In the genomic region with DNA sequence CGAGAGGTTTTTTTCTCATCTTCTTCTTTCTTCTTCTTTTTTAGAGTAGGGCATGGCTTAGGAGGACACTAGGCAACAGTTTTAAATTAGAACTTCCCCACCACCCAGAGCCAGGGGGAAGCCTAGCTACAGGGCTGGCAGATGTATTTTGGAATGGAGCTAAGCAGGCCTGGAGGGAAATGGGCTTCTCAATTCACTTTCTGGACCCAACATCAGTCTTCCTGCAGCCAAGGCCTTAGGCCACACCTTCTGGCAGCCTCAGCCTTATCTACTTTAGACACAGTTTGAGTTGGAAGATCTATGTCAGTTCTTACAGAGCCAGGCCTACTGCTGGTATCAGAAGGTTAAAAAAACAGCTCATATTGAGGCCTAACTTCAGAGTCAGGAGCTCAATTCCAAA, we compare ENCODE assay signal across 16 mouse cellular contexts. TPM values are rescaled to one million over a fixed set of nuclear protein-coding genes. Genes with fewer than 3 reads are reported as not detected.
DNase-seq lines count a peak whose midpoint lies in the region; ATAC-seq lines count a peak whose summit lies in the region.
"Had no signal": no experiment of that assay in that cellular context is flagged by ENCODE, and none has a peak within 500 bp of the region (broad histone marks: within the 10 kb centered on the region; RNA-seq: fewer than 3 reads in every experiment).

No protein-coding gene starts in this region.

- no peak overlapping the region for H3K27ac ChIP-seq in liver, embryonic 12.5 days
- H3K27ac ChIP-seq in liver, embryonic 13.5 days: no peak overlapping the region
- H3K27ac ChIP-seq: kidney, postnatal 0 days; lung, embryonic 15.5 days had no signal

- WGBS in liver, embryonic 12.5 days (ENCODE audit: insufficient replicate concordance): 58% methylated on average over 1 of the region's 1 CpGs
- WGBS in liver, embryonic 13.5 days (ENCODE audit: insufficient replicate concordance): 39% methylated on average over 1 of the region's 1 CpGs

- H3K9me3 ChIP-seq in liver, embryonic 12.5 days (replicated peaks): no peaks in the 10 kb centered on the region
- no peaks in the 10 kb centered on the region for H3K9me3 ChIP-seq in liver, embryonic 13.5 days (replicated peaks)
- H3K9me3 ChIP-seq: heart, embryonic 12.5 days; lung, embryonic 15.5 days; megakaryocyte, embryonic 14.5 days had no signal

- H3K4me2 ChIP-seq in liver, embryonic 12.5 days: no peak overlapping the region
- H3K4me2 ChIP-seq in liver, embryonic 13.5 days: no peak overlapping the region
- H3K4me2 ChIP-seq: lung, embryonic 15.5 days had no signal

- no peak overlapping the region for H3K9ac ChIP-seq in liver, embryonic 12.5 days
- H3K9ac ChIP-seq in liver, embryonic 13.5 days: no peak overlapping the region
- H3K9ac ChIP-seq: heart, embryonic 12.5 days; lung, embryonic 15.5 days had no signal

- no peak overlapping the region for H3K4me3 ChIP-seq in liver, embryonic 12.5 days
- H3K4me3 ChIP-seq in liver, embryonic 13.5 days (replicated peaks): no peak overlapping the region
- H3K4me3 ChIP-seq: heart, embryonic 12.5 days; lung, embryonic 15.5 days; megakaryocyte, embryonic 14.5 days had no signal

- 0 out of 2 replicates have a peak, but pooled peaks cover 6% of the 10 kb centered on the region for H3K27me3 ChIP-seq in liver, embryonic 12.5 days (replicated peaks)
- H3K27me3 ChIP-seq in liver, embryonic 13.5 days: no peaks in the 10 kb centered on the region
- H3K27me3 ChIP-seq: lung, embryonic 15.5 days; megakaryocyte, embryonic 14.5 days had no signal

- H3K36me3 ChIP-seq in liver, embryonic 12.5 days: no peaks in the 10 kb centered on the region
- no peaks in the 10 kb centered on the region for H3K36me3 ChIP-seq in liver, embryonic 13.5 days
- H3K36me3 ChIP-seq: heart, embryonic 12.5 days; lung, embryonic 15.5 days had no signal

- H3K4me1 ChIP-seq in liver, embryonic 12.5 days: peaks cover 8% of the 10 kb centered on the region
- H3K4me1 ChIP-seq in liver, embryonic 13.5 days (replicated peaks): peaks cover 9% of the 10 kb centered on the region
- H3K4me1 ChIP-seq: lung, embryonic 15.5 days; megakaryocyte, embryonic 14.5 days had no signal

- peak; percentile 65 for ATAC-seq in liver, embryonic 12.5 days
- ATAC-seq in liver, embryonic 13.5 days (ENCODE audit: low read depth): 0 out of 2 replicates have a peak, but pooled peaks have one; percentile 59
- ATAC-seq: CD4-positive, CD25-positive, alpha-beta regulatory T cell, adult 4 months had no signal

- DNase-seq in liver: no peak
- peak; percentile 27 to 56 for DNase-seq in gastrocnemius, adult 8-10 months (ENCODE audit: low spot score in 2 of 2)
- DNase-seq in liver, embryonic 13.5 days: no peak
- peak; percentile 63 for DNase-seq in skeletal muscle tissue, adult 2 months (ENCODE audit: low read depth, low spot score)
- DNase-seq in urinary bladder, adult 2 months (ENCODE audit: low spot score): no peak
- no peak for DNase-seq in adrenal gland, postnatal 10 days
- DNase-seq: adrenal gland, adult 2 months; cerebellum, postnatal 25 days; thymus, postnatal 14 days had no signal

RNA-seq across cellular contexts. Expression of gene En1, which starts 42.5 kb away (rescaled TPM):
- polyA plus RNA-seq in liver, embryonic 12.5 days (2016; fragmentation: Nextera tagmentation; extraction: Ambion mirVana): 0.05 and 0.10 TPM in 2 replicates
- 1 to 10 TPM; 6.0 to 7.7 (median 7.2) TPM for total RNA-seq in gastrocnemius, adult 8-10 months (2022)
- polyA plus RNA-seq in liver, embryonic 13.5 days (2015; fragmentation: Nextera tagmentation; extraction: Ambion mirVana): not detected in 2 replicates
- polyA plus RNA-seq in urinary bladder, adult 2 months (2012; rRNA removed): not detected in 2 replicates
- total RNA-seq in adrenal gland, postnatal 10 days (2021): under 1 TPM; 0.18 to 0.64 TPM
- total RNA-seq: adrenal gland, adult 2 months; hematopoietic stem cell, adult 5-6 weeks had no signal
- polyA plus RNA-seq: CD4-positive, CD25-positive, alpha-beta regulatory T cell, adult 4 months; kidney, postnatal 0 days; lung, embryonic 15.5 days had no signal

Comparison
In these comparisons a context has a peak if more than half of its experiments do, and no peak if none do; other contexts are left out.
1. DNase-seq: peak in gastrocnemius, adult 8-10 months (2 of 2) and skeletal muscle tissue, adult 2 months (single experiment); none in liver (single experiment), liver, embryonic 13.5 days (single experiment), urinary bladder, adult 2 months (single experiment) and adrenal gland, postnatal 10 days (single experiment).